Mouse (Mus musculus): ENCODE measurements around the gene Ndufb5.
"Not testable (repeated sequence)": the region's sequence is repeated elsewhere in the genome, so short reads cannot be mapped to it uniquely, and the experiment has no call there.

Ndufb5 gene

GRCm38 (mm10) chr3:32727861-32728260 lies 8.9 kb upstream of the Ndufb5 start:
- DNase-seq: no peak

- DNase-seq: no peak
Observed at GRCm38 (mm10) chr3:32737172-32737655, 424 bp downstream of the Ndufb5 start, which contains the start of gene Mrpl47. Gene Mrpl47, minus strand, starts transcription at chr3:32737605.

DNA sequence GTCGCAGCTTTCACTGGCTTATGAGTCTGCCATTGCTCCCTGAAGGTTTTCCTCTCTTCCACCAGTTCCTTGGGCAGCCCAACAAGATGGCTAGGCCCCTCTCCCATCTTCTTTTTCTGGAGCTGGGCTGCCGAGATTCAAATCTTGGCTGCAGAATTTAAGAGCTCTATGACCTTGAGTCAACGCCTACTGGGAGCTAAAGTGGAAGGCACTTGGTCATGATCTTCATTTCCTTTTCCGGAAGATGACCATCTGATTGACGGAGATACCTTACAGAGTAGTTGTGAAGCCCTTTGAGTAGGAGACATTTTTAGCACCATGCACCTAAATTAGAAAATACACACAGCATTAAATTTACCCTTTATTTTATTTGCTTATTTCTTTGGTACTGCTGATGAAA lies 1.8 kb downstream of the Ndufb5 start:
- DNase-seq: no peak

DNA sequence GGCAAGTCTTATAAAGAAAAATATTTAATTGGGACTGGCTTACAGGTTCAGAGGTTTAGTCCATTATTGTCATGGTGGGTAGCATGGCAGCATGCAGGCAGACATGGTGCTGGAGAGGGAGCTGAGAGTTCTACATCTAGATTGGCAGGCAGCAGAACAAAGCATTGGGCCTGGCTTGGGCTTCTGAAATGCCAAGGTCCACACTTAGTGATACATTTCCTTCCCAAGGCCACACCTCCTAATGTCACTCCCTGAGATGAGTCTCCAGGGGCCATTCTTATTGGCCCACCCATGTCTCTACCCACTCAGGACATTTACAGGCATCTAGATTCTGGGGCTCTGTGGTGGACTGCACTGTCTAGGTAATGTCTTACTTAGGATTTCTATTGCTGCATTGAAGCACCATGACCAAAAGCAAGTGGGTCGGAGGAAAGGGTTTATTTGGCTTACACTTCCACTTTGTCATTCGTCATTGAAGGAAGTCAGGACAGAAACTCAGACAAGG lies 5.5 kb downstream of the Ndufb5 start:
- no peak for DNase-seq

DNA sequence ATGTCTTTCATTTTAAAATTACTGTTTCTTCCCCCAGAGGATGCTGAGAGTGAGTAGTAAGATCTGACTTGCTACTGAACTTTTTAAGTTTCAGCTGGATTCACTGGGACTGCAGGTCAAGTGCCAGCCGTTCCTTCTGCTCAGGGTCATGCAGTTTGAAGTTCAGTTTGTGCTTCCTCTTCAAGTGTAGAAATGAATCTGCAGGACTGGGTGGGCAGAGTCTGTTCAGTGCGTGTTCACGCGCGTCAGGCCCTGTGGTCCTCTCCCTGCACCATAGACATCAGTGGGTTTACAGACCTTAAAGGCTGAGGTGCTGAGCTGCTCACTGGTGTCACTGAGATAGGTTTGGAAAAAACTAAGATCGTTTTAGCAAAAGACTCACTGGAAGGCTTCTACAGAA lies 8.2 kb downstream of the Ndufb5 start:
- DNase-seq: no peak

DNA sequence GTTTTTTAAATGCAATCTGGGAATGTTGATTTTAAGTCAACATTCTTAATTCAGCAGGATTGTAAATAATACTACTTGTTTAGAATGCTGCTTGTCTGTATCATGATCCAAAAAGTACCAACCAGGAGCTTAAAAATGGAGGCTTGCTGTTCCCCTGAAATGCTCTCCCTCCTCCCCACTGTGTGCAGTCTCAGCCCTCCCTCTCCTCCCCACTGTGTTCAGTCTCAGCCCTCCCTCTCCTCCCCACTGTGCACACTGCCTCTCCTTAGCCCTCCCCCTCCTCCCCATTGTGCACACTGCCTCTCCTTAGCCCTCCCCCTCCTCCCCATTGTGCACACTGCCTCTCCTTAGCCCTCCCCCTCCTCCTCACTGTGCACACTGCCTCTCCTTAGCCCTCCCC lies 8.6 kb downstream of the Ndufb5 start:
- not testable (repeated sequence) for DNase-seq

DNA sequence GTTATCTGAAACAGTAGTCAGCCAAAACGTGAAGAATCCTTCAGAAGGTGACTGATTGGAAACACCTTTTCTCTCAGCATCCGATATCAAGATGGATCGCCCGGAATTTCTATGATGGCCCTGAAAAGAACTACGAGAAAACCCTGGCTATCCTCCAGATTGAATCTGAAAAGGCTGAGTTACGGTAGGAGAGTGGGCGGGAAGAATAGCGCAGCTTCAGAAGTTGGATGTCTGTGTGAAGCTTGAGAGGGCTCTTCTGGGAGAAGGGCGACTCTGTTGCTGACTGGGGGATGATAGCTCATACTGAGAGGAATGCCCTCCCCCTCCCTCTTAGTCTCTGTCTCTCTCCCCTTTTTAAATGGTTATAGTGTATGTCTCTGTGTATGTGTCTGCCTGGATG lies 11.6 kb downstream of the Ndufb5 start:
- DNase-seq: no peak

GRCm38 (mm10) chr3:32749820-32750579 lies 13.2 kb downstream of the Ndufb5 start:
- no peak for DNase-seq

- DNase-seq: no peak
Observed at GRCm38 (mm10) chr3:32754384-32754915, 17.7 kb downstream of the Ndufb5 start.

GRCm38 (mm10) chr3:32759212-32759611 lies 22.4 kb downstream of the Ndufb5 start:
- DNase-seq: no peak

DNA sequence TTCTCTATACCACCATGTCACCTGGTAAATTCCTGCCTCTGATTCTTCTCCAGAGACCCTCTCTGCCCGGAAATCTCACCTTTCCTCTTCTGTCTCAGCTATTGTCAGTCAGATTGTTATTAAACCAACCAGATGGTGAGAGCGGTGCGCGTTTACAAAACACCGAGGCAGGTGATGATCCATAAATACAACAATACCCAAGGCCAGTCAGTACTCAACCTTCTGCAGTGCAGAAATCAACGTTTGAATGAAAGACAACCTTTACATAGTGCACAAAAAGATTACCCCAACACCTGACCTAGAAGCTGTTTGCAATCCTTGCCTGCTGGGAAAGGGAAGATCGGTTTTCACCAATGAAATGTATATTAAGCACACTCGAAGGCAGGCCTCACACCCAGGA lies 26.2 kb downstream of the Ndufb5 start:
- no peak for DNase-seq

DNA sequence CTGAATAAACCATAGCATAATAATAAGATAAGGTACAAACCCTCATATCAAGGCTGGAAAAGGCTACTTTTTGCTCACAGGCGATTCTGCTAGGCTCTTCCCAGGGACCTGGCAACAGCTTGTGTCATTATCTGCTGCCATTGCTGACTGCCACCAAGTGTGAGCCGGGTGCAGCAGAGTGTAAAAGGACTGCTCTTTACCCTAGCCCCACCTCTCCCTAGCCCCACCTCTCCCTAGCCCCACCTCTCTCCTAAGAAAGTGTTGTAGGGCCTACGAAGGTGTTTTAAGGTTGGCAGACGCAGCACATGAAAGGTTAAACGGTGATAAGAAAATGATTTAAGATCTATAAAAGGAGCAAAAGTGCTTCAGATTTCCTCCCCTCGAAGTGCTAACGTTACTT lies 27.1 kb downstream of the Ndufb5 start:
- DNase-seq: no peak

DNA sequence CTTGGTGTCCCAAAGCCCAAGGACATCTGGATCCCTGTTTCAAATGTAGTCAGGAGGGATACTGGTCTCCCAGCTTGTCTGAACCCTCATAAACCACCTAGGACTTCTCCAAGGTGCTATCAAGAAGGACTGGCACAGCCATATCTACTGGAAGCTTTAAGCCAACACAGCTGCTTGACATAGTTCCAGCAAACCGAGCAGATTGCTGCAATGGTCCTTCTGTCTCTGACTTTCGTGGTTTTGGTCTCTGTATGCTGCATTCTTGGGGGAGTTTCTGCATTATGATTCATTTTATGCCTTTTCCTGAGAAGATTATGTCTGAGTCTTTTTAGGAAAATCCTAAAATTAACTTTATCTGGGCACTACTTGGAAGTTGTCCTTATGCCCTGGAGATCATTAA lies 34.0 kb downstream of the Ndufb5 start:
- DNase-seq: no peak
